Mouse (Mus musculus) bone marrow macrophage, adult 2 months (primary cell): ENCODE data around the gene Cfl1.

Experiments used
- CTCF ChIP-seq: IDR thresholded peaks from 2 replicates; pipeline ENCODE4 v1.5.1; 2012; ENCODE audit warnings: low read depth, mild to moderate bottlenecking, low read length, moderate library complexity
- POLR2A ChIP-seq: IDR thresholded peaks from 2 replicates; pipeline ENCODE4 v1.6.1; 2012; ENCODE audit warnings: mild to moderate bottlenecking, low read depth, low read length, borderline replicate concordance

DNA sequence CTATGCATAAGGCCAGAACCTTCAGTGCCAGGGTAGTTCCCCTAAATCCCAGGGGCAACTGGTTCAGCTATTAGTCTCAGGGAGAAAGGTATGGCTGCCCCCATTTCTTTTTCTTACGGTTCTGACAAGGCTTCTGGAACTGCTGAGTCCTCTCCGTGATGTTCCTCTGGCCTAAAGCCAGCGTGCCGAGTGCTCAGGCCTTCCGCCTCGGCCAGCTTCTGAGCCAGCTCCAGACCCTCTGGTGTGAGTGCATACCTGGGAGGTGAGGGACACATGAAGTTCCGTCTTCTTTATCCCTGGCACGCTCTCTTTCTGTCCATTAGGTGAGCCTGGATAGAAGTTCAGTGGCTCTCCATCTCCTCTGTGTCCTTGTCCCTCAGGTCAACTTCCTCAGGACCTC, 4.9 kb upstream of the Cfl1 start:
- TF ChIP-seq CTCF (no peak), POLR2A (no peak)
